Mouse (Mus musculus): Measurements from ENCODE around the gene Oasl1. TPM values are rescaled to one million over a fixed set of nuclear protein-coding genes. Genes with fewer than 3 reads are reported as not detected.
A peak's percentile ranks its signal among the peaks of the same experiment; 100 is the strongest.

The Oasl1 gene
- polyA plus RNA-seq, 1 experiment, result 10.1 TPM

- Histone ChIP-seq H3K4me3 (ENCODE audit: extremely low read depth, insufficient read depth, insufficient read length) (peak within 1 kb of the TSS; percentile 91), H3K27ac (ENCODE audit: insufficient read depth, low read length) (peak within 1 kb of the TSS; percentile 88), H3K27me3 (ENCODE audit: control insufficient read depth, insufficient read depth, low read length) (no peaks in the 10 kb centered on the region), H3K4me1 (ENCODE audit: control insufficient read depth, insufficient read depth, insufficient read length) (no peaks in the 10 kb centered on the region), H3K36me3 (ENCODE audit: control insufficient read depth, insufficient read depth, low read length) (peaks cover 22% of the 10 kb centered on the region)
- DNase-seq (ENCODE audit: low read depth in 1 of 2, low spot score in 2 of 2), result peak; percentile 74 to 78
- TF ChIP-seq CTCF (IDR thresholded peaks at IDR 0.05; ENCODE audit: extremely low read depth, insufficient read depth, insufficient read length, insufficient replicate concordance), result 0 out of 2 replicates have a peak, but pooled peaks have one; percentile 1
- peak; percentile 78; the same call in 1 of the 2 replicates for TF ChIP-seq POLR2A (IDR thresholded peaks at IDR 0.05; ENCODE audit: low read depth, low read length)
- WGBS, result 2% methylated on average over 39 of the region's 39 CpGs
These were observed 19.2 kb downstream of the Oasl1 start, which contains the start of gene 2210016L21Rik for GRCm38 (mm10) chr5:114942074-114942765. 2210016L21Rik (plus strand) TSS chr5:114942158.

GRCm38 (mm10) chr5:114942766-114943130 is 19.7 kb downstream of the Oasl1 start:
- DNase-seq (ENCODE audit: low read depth in 1 of 2, low spot score in 2 of 2), result no peak
- no peaks in the 10 kb centered on the region for H3K27me3 ChIP-seq (ENCODE audit: control insufficient read depth, insufficient read depth, low read length)
- WGBS, result 53% methylated on average over 4 of the region's 4 CpGs
- peaks cover 22% of the 10 kb centered on the region for H3K36me3 ChIP-seq (ENCODE audit: control insufficient read depth, insufficient read depth, low read length)
- no peak overlapping the region for H3K27ac ChIP-seq (ENCODE audit: insufficient read depth, low read length)
- no peak for TF ChIP-seq POLR2A (IDR thresholded peaks at IDR 0.05; ENCODE audit: low read depth, low read length)
- no peak for TF ChIP-seq CTCF (IDR thresholded peaks at IDR 0.05; ENCODE audit: extremely low read depth, insufficient read depth, insufficient read length, insufficient replicate concordance)
- H3K4me3 ChIP-seq (ENCODE audit: extremely low read depth, insufficient read depth, insufficient read length), result peak overlapping the region; percentile 91
- no peaks in the 10 kb centered on the region for H3K4me1 ChIP-seq (ENCODE audit: control insufficient read depth, insufficient read depth, insufficient read length)

- Histone ChIP-seq H3K36me3 (ENCODE audit: control insufficient read depth, insufficient read depth, low read length) (peaks cover 34% of the 10 kb centered on the region), H3K27me3 (ENCODE audit: control insufficient read depth, insufficient read depth, low read length) (no peaks in the 10 kb centered on the region), H3K4me3 (ENCODE audit: extremely low read depth, insufficient read depth, insufficient read length) (no peak overlapping the region), H3K4me1 (ENCODE audit: control insufficient read depth, insufficient read depth, insufficient read length) (no peaks in the 10 kb centered on the region), H3K27ac (ENCODE audit: insufficient read depth, low read length) (no peak overlapping the region)
- no peak for DNase-seq (ENCODE audit: low read depth in 1 of 2, low spot score in 2 of 2)
- 93% methylated on average over 10 of the region's 10 CpGs for WGBS
- TF ChIP-seq POLR2A (IDR thresholded peaks at IDR 0.05; ENCODE audit: low read depth, low read length) (no peak), CTCF (IDR thresholded peaks at IDR 0.05; ENCODE audit: extremely low read depth, insufficient read depth, insufficient read length, insufficient replicate concordance) (no peak)
These were observed 22.0 kb downstream of the Oasl1 start for GRCm38 (mm10) chr5:114945072-114945471.

GRCm38 (mm10) chr5:114948891-114949290 is 25.9 kb downstream of the Oasl1 start:
- H3K27me3 ChIP-seq (ENCODE audit: control insufficient read depth, insufficient read depth, low read length), result no peaks in the 10 kb centered on the region
- no peak for TF ChIP-seq CTCF (IDR thresholded peaks at IDR 0.05; ENCODE audit: extremely low read depth, insufficient read depth, insufficient read length, insufficient replicate concordance)
- no peak for TF ChIP-seq POLR2A (IDR thresholded peaks at IDR 0.05; ENCODE audit: low read depth, low read length)
- no peaks in the 10 kb centered on the region for H3K4me1 ChIP-seq (ENCODE audit: control insufficient read depth, insufficient read depth, insufficient read length)
- no peak overlapping the region for H3K4me3 ChIP-seq (ENCODE audit: extremely low read depth, insufficient read depth, insufficient read length)
- H3K27ac ChIP-seq (ENCODE audit: insufficient read depth, low read length), result no peak overlapping the region
- WGBS, result 77% methylated on average over 6 of the region's 6 CpGs
- peaks cover 34% of the 10 kb centered on the region for H3K36me3 ChIP-seq (ENCODE audit: control insufficient read depth, insufficient read depth, low read length)
- no peak for DNase-seq (ENCODE audit: low read depth in 1 of 2, low spot score in 2 of 2)

GRCm38 (mm10) chr5:114949316-114949715 is 26.3 kb downstream of the Oasl1 start:
- H3K27me3 ChIP-seq (ENCODE audit: control insufficient read depth, insufficient read depth, low read length), result no peaks in the 10 kb centered on the region
- H3K4me3 ChIP-seq (ENCODE audit: extremely low read depth, insufficient read depth, insufficient read length), result no peak overlapping the region
- TF ChIP-seq POLR2A (IDR thresholded peaks at IDR 0.05; ENCODE audit: low read depth, low read length), result no peak
- no peak for DNase-seq (ENCODE audit: low read depth in 1 of 2, low spot score in 2 of 2)
- H3K36me3 ChIP-seq (ENCODE audit: control insufficient read depth, insufficient read depth, low read length), result peaks cover 34% of the 10 kb centered on the region
- no peaks in the 10 kb centered on the region for H3K4me1 ChIP-seq (ENCODE audit: control insufficient read depth, insufficient read depth, insufficient read length)
- H3K27ac ChIP-seq (ENCODE audit: insufficient read depth, low read length), result no peak overlapping the region
- 59% methylated on average over 5 of the region's 5 CpGs for WGBS

GRCm38 (mm10) chr5:114949812-114950211 is 26.8 kb downstream of the Oasl1 start:
- no peak for DNase-seq (ENCODE audit: low read depth in 1 of 2, low spot score in 2 of 2)
- 88% methylated on average over 9 of the region's 9 CpGs for WGBS
- H3K27me3 ChIP-seq (ENCODE audit: control insufficient read depth, insufficient read depth, low read length), result no peaks in the 10 kb centered on the region
- H3K36me3 ChIP-seq (ENCODE audit: control insufficient read depth, insufficient read depth, low read length), result peaks cover 34% of the 10 kb centered on the region
- TF ChIP-seq POLR2A (IDR thresholded peaks at IDR 0.05; ENCODE audit: low read depth, low read length) (no peak), CTCF (IDR thresholded peaks at IDR 0.05; ENCODE audit: extremely low read depth, insufficient read depth, insufficient read length, insufficient replicate concordance) (no peak)
- H3K27ac ChIP-seq (ENCODE audit: insufficient read depth, low read length), result no peak overlapping the region
- H3K4me1 ChIP-seq (ENCODE audit: control insufficient read depth, insufficient read depth, insufficient read length), result no peaks in the 10 kb centered on the region
- H3K4me3 ChIP-seq (ENCODE audit: extremely low read depth, insufficient read depth, insufficient read length), result no peak overlapping the region

- Histone ChIP-seq H3K27me3 (ENCODE audit: control insufficient read depth, insufficient read depth, low read length) (no peaks in the 10 kb centered on the region), H3K4me1 (ENCODE audit: control insufficient read depth, insufficient read depth, insufficient read length) (no peaks in the 10 kb centered on the region), H3K27ac (ENCODE audit: insufficient read depth, low read length) (no peak overlapping the region), H3K4me3 (ENCODE audit: extremely low read depth, insufficient read depth, insufficient read length) (no peak overlapping the region), H3K36me3 (ENCODE audit: control insufficient read depth, insufficient read depth, low read length) (peaks cover 32% of the 10 kb centered on the region)
- WGBS, result 88% methylated on average over 12 of the region's 12 CpGs
- TF ChIP-seq CTCF (IDR thresholded peaks at IDR 0.05; ENCODE audit: extremely low read depth, insufficient read depth, insufficient read length, insufficient replicate concordance) (no peak), POLR2A (IDR thresholded peaks at IDR 0.05; ENCODE audit: low read depth, low read length) (no peak)
- DNase-seq (ENCODE audit: low read depth in 1 of 2, low spot score in 2 of 2), result no peak
These were observed 27.6 kb downstream of the Oasl1 start for GRCm38 (mm10) chr5:114950669-114951068.

All from spleen, adult 2 months (tissue).